Mouse (Mus musculus) left cerebral cortex, adult 8-10 months (tissue): ENCODE data around the gene Rasa2. TPM values are rescaled to one million over a fixed set of nuclear protein-coding genes. Genes with fewer than 3 reads are reported as not detected.

Source experiments
- DNase-seq, 2 experiments: peaks; one replicate each; pipeline ENCODE4 v3.0.0; 2022; ENCODE audit warnings: low spot score in 2 of 2
- total RNA-seq, 4 experiments: library from RNA; stranded (reverse); gene quantifications; 2 replicates each; pipeline ENCODE4 v1.2.4; 2022

Gene Rasa2
- total RNA-seq, 4 experiments from 2014 or later: 33.1 to 43.3 (median 39.0) TPM

DNA sequence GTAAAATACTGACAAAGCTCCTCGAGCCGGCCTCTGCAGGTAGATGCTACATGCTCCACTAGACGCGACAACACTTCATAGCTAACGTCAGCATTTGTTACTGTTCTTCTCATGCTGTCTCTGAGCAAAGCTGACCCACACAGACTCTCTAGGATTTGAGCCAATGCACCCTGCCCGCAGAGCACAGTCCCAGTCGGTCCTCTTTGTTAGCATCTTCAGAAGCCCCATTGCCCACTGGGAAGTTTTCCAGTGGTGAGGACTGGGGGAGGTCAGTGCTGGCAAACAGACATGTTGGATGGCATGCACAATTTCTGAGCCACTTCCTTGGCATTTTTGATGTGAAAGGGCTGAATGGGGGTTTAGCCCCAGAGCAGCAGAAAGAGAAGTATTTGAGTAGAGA lies 8.0 kb upstream of the Rasa2 start:
- peak in 1 of 2 experiments; percentile 39 for DNase-seq

DNA sequence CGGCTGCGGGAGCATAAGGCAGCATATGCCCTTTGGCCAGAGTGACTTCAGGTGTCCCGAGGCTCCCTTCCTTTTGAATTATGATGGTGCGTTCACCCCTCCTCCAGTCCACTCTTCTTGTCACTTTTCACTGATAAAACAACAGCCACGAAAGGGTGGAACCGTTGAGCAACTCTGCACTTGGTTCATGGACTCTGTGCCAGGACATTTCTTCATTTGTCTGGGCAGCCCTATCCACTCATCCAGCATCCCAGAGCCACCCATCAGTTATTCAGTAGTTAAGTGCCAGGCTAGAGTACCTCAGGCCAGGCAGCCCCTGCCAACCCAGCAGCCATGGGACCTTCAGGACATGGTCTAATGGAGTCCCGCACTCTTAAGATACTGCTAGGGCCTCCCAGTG lies 7.1 kb upstream of the Rasa2 start:
- DNase-seq: no peak

DNA sequence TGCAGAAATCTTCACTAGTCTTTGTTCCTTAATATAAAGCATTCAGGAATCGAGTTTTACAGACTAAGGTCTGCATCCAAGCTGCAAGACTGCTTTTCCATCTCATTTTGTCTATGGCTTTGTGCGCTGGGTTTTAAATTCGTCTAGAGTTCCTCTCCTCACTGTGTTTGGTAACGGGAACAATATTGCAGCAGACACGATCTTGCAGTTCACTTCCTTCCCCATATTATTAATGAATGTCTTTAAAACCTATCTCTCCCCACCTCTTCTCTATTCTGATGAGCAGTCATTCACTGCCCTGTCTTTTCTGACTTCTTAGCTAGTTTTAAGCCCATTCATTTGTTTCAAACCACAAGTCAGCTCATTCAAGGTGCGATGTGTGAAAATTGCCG lies 5.7 kb upstream of the Rasa2 start:
- DNase-seq: no peak

DNA sequence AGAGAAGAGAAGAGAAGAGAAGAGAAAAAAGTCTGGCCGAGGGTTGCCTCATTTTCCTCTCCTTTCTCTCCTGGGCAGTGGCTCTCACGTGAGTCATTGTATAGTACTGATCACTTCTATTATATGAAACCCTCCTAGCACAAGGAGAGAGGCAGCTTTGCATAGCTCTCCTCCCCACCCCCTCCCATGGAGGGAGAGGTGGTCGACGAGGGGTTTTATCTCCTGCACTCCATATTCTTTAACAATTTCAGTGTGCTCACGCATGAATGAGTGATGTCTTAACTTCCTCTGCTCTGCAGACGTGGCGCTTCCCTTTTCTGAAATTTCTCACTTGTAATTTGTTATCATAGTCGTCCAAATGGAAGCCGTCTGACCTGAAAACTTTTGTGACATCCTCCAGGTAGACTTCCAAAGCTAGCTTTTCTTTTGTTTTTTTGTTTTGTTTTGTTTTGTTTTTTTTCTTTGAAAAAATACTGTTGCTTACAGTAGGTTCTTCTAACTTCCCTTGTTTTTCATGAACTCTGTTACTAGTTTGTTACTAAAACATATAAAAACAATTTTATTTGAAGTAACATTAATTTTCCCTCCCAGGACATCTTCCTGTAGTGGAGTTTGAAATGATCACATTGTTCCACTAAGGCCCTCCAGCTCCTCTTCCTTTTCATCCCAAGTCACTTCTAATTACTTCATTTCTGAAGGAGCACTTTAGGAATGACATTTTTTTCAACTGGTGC lies 5.2 kb upstream of the Rasa2 start:
- no peak for DNase-seq

DNA sequence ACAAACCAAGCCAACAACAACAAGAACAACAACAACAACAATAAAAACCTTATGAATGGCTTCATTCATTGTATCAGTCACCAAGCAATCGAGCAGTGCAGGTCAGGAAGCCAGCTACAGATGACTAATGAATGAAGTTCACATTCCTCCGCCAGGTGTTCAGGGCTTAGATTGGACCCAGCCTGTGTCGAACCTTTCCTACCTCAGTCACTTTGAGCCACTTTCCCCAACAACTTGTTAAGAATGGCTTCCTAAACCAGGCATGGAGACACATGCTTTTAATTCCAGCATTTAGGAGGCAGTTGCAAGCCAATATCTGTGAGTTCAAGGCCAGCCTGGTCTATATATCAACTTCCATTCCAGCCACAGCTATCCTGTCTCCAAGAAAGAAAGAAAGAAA lies 4.5 kb upstream of the Rasa2 start:
- DNase-seq: no peak

DNA sequence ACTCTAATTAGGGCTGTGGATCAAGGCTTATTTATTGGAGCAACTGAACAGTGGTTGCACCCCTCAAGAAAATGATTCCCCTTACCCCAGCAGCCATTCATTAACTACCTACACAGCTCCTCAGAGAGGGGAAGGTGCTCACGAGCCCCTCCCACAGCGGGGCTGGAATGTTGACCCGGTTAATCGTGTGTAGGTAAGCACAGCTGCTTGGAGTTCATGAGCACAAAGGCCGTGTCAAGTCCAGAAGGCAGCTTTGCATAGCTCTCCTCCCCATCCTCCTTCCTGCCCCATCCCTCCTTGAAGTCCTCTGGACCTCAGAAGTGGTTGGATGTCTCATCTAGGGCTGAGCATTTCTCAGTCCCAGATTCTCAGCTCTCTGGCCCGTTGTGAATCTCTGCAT lies 3.8 kb upstream of the Rasa2 start:
- no peak for DNase-seq

DNA sequence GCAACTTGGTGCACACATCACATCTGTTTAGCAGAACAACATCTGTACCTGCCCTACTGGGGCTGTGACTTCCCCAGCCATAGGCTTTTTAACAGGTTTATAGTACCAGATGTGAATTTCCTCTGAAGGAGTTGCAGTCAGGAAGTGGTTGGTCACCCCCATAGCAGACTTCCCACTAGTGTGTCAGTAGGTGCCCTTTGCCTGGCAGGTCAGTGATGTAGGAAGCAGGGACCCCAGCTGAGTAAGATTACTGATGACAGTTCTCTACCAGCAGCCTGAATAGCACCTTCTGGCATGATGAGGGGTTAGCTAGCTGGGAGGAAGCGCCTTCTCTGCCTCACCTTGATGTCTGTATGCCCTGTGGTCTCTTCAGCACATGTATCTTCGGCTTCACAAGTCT lies 2.4 kb upstream of the Rasa2 start:
- no peak for DNase-seq

DNA sequence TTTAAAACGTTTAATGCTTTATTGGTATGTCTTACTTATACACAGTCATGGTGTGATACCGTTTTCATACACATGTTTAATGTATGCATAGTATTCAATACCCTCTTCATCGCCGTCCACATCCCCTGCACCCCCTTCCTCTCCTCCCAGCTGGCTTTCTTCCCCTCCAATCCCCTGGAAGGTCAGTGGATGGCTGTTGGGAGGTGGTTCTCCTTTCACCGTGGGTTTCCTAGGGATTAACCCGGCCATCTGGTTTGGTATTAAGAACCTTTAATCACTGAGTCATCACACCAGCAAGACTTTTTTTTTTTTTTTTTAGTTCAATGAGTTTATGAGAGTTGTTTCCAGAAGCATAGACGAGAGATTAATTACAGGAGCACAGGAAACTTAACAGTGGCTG lies 1.3 kb upstream of the Rasa2 start:
- DNase-seq: no peak

DNA sequence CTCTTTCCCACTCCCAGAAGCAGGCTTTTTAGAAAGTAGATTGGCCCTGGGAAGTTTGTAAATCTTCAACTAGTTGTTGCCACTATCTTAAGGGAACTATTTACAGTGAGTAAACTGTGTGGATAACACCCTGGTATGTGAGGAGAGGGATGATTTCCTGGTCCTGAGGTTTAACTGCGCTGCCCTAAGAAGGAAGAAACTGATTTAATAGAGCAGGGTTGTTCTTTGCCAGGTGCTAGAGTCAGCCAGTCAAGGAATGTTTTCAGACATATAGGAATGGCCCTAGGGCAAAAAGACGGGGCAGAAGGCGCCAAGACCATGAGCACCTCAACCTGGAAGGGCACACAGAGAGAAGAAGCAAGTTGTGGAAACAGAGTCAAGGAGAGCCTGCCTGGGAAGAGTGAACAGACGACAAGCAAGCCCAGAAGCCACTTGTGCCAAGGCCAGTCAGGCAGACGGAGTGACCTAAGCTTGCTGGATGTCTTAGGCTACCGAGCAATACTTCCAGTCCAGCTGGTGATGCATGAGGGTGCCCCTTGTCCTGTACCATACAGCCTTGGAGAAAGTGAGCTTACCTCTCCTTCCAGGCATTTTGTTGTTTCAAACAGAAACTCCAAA lies 765 bp upstream of the Rasa2 start:
- DNase-seq: no peak

DNA sequence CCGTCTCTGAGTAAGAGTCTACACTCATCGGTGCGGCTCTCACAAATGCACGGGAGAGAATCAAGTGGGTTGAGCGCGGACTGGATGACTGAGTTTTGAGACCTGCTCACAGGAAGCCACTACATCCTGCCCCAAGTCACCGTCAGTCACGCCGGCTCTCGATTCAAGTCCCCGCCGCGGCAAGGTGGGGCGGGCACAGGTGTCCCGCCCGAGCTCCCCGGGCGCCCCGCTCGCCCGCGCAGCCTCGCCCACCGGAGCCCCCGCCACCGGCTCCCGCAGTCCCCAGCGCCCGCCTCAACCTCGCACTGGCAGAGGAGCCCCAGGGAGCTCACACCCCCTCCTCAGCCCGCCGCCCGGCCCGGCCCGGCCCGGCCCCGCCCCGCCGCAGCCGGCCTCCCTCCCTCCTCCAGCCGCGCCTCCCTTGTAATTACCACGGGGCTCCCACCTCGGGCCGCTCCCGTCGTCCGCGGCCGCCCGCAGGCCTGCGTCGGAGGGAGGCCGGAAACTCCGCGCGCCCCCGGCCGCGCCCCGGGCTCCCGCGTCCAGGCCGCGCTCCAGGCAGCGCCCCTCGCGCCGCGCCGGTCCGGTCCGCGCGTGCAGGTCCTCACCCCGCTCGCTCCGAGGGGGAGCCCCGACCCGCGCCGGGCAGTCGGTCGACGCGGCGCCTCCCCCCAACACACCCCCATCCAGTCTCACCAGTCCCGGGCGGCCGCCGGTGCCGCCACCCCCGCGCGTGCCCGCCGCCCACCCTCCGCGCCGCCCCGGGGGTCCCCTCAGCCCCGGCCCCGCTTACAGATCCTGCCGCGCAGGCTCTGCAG lies 637 bp downstream of the Rasa2 start:
- DNase-seq: no peak

DNA sequence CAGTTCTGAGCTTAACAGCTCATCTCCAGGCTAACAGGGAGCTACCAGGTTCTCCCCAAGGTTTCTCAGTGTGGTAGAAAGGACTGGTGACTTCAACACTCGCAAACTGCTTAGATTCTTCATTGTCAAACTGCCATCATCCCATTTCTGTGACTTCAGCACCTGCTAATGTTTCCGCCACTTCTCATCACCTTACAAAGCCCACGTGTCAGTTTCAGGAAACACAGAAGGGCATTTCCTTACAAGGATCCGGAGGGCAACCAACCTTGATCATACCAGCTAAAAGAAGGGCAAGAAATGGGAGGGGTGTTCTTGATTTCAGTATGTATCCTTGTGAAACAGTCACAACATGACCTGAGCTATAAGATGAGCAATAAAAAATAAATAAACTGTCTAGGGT lies 2.3 kb downstream of the Rasa2 start:
- no peak for DNase-seq

DNA sequence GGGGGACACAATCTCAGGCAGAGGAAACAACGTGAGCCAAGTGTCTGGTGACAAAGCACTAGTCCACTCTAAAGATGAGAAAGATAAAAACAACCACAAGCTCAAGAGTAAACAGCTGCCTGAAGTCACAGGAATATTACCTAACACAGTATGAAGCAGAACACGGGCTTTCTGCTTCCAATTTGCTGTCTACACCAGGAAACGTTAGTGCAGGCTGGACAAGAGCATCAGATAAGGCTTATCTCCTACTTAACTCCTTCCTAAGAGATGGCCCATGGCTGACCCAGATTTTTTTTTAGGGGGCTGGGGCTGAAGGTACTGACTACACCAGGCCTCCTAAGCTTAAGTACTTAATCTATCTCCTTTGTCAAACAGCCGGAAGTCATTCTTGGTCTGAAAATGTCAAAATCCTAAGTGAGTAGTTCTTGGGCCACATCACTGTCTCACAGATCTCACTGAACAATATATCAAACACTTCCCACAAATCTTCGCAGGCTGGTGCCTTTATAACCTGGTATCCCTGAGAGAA lies 3.8 kb downstream of the Rasa2 start:
- DNase-seq: no peak

DNA sequence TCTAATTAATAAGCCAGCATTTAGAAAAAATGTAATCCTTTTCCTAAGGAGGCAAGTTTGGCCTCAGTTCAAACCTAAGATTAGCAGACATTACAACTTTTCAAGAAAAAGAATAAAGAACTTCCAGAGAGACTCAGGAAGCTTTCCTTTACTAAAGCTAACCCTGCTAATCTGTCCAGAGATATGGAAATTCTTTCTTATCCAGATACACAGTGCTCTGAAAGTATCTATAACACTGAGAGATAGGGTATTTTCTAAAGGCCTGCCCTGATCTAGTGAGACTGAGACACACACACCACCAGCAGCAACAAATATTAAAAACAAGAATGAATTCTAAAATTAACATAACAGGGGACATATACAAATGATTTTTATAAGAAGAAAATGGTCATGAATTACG lies 4.4 kb downstream of the Rasa2 start:
- no peak for DNase-seq

DNA sequence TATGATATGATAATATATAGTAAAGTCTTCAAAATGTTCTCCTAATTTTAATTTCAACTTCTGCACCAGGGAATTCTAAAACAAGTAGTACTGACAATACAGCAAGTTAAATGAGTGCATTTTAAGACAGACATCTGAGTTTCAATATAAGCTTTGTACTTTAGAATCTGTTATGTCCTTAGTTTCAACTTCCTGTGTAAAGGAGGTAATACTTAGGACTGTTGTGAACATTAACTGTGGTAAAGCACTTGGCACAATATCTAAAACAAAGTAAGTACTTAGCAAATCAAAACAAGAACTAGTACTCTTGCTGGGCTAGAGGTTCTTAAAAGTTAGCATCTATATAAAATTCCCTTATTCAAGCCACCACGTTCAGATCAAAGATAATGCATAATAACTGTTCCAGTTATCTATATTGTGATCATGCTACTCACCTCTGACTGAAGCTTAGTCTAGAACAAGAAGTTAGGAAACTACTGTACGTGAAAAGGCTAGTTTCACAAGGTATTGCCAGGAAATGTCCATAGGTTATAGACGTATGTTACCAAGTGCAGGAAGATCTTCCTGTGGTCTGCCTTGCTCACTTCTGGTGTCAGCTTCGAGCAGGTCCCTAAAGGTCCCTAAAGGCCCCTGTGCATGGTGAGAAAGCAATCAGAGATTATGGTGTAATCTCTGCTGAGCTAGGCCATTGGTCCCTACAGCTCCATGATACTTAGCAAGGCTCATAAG lies 12.8 kb downstream of the Rasa2 start:
- no peak for DNase-seq

DNA sequence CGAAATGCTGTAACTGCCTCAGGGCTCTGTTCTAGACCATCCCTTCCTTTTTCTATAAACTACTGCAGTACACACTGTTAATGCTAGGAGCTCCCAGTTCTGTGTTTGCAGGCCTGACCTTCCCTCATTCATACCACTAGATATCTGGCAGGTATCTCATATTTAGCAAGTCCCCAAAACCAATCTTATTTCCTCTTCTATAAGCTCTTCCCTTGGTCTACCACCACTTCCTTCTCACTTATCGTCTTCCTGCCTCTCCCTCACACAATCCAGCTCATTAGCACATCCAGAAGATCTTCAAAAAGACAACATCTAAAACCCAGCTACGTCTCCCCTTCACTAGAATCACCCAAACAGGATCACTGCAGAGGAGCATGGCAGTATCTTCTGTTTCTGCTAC lies 19.1 kb downstream of the Rasa2 start:
- no peak for DNase-seq

DNA sequence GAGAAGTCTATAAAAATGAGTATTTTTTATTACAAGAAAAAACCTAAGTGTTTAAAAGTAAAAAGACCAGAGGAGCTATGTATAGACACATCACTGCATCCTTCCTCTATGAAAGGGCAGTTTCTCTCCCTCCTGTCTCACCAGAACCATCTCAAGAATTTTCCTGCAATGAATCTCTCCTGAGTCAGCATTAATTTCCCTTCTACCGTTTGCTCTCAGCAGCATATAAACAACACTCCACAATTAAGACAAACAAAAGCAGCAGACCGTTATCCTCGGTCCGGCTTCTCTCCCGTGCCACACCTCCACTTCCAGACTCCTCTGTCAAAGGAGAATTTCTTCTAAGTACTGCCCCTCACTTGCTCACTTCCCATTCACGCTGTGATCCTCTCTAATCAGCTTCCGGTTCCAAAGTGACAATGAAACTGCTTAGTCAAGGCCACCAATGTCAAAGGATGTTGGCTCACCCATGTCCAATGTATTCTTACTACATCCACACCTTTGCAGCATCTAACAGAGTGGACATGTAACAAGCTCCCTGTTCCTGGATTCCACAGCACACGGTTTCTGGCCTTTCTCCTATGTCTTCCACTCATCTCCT lies 19.6 kb downstream of the Rasa2 start:
- no peak for DNase-seq

DNA sequence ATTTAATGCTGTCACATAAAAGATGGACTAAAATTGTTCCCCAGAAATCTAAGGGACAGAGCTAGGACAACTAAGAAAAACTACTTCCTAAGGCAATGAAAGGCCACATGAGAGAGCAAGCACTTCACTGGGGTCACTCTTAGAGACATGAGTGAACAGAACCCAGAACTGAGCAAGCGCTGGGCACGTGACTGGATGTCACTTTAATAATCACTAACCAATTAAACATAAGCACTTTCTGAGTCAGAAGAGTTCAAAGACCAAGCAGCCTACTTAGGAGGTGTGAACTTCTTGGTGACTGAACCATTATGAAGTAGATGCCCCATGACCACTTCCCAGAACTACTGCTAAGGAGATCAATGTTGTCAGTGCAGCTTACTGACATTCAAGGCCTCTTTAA lies 20.6 kb downstream of the Rasa2 start:
- no peak for DNase-seq

DNA sequence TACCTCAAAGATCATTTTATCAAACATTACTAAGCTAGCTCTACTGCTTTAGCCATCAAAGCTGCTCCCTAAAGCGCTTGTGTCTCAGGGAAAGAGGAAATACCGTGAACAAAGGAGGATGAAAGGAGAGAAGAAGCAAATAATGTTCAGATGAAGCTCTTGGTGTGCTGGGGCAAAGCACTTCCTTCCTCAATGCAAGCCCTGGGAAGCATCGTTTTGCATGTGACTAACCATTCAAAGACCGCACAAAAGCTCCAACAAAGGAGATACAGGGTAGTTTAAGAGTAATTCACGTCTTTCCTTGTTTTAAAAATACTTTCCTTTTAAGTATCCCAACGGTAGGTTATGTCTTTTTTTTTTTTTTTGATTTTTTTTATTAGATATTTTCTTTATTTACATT lies 28.0 kb downstream of the Rasa2 start:
- no peak for DNase-seq

DNA sequence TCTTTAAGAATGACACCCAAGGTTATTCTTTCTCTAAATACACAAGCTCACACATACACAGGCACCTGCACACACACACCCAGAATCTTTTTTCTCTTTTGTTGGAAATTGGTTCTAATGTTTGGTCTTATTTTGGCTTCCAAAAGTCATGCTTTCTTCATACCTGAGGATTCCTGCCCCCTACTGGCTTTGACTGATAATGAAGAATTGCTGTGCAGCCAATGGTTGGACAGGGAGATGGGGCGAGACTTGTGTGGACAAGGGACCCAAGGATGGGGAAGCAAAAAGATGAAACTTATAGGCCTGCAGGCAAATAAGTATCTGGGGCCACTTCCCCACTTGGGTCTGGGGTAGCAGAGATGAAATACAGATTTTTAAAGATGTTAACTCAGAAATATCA lies 33.5 kb downstream of the Rasa2 start:
- no peak for DNase-seq

DNA sequence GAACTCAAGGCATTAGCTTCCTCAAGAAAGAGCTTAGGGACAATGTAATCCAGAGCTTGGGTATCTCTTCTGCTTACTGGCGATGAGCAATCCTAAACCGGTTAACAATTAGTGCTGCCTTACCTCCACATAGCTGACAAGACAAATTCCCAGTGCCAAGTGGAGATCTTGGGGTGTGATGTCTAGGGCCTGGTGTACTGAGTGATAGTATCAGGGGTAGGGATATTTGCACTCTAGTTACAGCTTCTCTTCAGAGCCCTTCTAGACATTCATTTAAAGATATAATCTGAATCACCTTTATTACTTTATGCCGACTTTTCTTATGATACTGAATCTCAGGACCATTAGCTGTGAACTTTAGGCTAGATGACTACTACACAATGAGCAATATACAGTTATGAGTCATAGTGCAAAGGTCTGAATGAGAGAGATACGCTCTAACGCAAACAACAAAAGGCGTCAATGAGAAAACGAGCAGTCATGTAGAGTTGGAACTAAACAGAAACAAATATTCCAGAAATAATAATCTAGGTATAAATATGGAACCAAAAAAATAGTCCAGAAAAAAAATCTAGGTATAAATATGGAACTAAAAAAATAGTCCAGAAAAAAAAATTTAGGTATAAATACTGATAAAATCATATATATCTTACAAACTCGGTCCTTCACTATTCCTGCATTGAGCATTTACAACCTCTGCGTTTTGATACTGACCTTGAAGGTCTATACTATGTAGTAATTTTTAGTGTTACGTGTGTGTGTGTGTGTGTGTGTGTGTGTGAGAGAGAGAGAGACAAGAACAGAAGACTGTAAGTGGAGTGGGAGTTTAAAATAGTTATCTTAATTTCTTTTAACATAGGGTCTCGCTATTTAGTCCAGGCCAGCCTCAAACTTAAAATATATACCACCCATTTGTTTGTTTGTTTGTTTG lies 38.5 kb downstream of the Rasa2 start:
- DNase-seq: no peak
